Mouse (Mus musculus) embryo, embryonic 10 days (tissue): ENCODE results near the gene Dnajb11.

Experiments
- DNase-seq: peaks from one replicate; pipeline ENCODE4 v3.0.0-alpha.2; 2015; ENCODE audit warnings: low spot score

The Dnajb11 gene

DNA sequence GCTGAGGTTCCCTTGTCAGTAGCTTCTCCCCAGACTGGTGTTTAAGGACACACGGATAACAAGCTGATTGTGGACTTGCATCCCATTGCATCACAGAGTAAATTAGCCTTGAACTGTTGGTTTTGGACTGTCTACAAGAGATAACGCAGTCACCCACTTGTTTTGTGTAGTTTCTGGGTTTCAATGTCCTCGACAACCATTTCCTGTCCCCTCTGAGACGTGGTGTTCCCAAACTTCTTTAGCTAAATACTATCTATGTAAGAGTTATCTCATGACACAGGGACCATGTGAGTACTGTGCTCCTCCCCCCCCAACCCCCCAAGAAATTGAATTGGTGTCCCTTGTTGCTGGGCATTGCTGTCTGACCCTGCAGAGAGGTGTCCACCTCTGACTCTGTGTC lies 23.8 kb downstream of the Dnajb11 start:
- no peak for DNase-seq

DNA sequence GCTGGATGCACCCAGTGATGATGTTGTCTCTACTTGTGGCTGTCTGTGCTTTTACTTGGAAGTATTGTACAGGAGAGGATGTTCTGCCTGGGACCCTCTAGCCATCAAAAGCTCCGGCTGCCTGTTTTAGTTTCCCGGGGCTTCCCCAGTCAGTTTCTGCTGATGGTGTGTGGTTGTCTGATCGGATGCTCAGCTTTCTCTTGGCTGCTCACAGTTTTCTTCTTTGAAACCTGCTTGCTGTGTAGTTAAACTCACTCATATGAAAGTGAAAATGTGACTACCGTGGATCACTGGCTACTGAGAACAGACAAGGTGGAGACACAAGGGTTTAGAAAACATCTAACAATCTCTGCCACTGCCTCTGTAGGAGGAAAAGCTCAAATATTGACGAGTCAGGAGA lies 25.8 kb downstream of the Dnajb11 start:
- no peak for DNase-seq

DNA sequence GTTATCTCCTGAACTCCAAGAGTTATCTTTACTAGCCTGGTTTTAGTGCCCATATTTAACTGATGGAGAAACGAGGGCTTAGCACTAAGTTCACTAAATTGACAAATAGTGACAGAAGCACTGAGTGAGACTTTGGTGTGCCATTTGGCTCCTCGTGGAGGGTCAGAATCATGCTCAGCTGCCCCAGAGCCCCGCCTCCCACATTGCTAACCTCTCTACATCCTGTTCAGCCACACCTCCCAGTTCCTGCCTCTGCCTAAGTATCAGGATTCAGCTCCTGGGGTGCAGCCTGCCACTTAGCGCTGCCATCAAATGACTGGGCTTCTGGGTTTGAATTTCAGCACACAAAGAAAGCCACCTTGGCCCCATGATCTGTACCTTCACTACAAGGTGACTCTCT lies 27.7 kb downstream of the Dnajb11 start:
- peak; percentile 11 for DNase-seq

DNA sequence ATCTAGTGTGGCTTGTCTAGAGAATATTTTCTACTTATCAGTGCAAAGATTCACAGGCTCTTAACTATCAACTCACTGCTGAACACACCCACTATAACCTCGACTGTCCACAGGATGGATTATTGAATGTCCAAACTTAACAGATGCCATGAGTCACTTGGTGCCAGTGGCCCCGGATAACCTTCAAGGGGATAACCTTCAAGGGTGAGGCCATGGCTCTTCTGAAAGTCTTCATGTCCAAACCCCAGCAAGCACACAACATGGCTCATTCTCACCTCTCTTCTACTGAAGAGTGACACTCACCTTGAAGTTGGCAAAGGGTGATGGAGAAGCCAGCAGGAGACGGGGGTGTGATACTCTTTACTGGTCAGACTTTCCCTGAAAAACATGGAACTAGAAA lies 29.1 kb downstream of the Dnajb11 start:
- DNase-seq: no peak

DNA sequence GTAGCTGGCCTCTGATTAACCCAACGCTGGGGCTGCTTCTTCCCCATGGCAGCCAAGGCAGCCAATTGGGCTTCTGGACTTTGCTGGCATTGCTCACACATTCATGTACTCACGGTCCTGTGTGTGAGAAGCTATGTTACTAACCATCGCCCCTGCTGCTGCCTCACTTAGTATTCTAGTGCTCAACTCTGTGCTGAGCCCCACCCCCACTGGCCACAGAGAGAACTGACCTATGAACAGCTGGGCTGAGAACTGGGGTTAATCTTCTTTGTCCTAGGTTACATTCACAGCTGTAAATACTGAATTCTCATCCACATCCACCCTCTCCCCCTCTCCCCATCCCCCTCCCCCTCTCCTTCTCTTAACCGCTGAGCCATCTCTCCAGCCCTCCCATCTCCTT lies 31.2 kb downstream of the Dnajb11 start:
- DNase-seq: peak; percentile 12

DNA sequence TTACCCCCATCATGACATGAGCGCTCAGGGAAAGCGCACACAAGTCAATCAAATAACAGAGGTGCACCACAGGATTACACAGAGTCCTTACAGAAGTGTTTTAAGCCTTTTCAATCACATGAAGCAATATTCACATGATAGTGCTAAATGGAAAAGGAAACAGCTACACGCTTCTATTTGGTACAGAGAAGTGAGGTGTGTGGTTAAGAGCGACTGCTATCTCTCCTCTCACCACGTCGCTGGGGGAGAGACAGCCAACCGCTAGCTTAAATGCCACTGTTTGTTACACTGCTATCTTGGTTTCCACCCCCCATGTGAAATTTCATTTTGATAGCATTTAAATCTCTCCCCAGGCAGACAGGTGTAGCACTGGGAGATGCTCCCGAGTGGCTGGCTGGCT lies 32.1 kb downstream of the Dnajb11 start:
- no peak for DNase-seq

DNA sequence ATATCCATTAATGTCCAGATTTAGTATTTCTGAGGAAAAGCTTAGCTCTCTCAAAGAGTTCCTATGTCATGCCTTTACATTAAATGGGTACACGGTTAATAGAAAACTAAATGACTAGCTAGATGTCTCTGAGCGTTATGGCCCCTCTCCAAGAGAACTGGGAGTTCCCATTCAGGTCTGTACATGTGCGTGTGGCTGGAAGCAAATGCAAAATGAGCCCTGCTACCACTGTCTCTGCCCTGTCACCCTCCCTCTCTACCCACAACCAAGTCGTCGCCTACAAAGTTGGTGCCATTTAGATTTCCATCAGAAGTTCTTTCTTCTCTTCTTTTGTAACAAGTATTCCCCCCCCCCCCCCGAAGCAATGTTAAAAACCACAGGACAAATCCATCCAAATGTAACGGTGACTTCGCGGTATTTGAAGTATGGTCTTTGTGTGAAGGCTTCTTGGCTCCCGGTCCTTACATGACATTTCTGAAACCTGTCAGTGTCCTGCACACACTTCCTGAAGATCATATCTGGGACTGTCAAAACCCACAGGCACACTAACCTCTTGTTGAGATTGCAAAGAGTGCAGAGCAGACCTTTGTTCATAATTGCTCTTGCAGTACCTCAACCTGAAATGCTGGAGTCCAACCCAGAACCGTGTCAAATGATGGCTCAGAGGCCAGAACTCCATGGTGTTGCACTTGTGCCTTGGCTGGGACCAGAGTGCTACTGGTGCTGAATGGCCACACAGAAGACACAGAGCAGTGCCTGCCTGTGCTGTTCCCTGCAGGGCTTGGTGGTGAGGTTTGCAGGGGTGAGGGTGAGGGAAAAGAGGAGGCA lies 33.3 kb downstream of the Dnajb11 start, which contains the start of gene Ahsg:
Gene Ahsg, plus strand, starts transcription at position 595 of the 828 bp plus-strand sequence.
- no peak for DNase-seq

DNA sequence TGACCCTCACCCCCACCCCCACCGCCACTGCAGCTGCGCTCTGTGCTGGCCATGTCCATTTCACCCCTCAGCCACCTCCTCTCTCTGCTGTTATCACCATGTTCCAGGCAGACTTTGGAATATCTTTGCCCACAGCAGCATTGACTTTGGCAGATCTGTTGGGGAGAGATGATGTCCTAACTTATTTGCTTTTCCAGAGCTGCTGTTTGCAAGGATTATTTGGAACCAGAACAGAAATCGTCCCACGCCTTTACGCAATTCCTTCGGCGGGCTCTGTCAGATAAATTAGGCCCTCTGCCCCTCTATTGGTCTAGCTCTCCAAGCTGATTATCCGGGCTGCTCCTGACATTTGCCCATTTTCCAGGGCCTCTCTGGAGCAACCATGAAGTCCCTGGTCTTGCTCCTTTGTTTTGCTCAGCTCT lies 34.1 kb downstream of the Dnajb11 start:
- no peak for DNase-seq

DNA sequence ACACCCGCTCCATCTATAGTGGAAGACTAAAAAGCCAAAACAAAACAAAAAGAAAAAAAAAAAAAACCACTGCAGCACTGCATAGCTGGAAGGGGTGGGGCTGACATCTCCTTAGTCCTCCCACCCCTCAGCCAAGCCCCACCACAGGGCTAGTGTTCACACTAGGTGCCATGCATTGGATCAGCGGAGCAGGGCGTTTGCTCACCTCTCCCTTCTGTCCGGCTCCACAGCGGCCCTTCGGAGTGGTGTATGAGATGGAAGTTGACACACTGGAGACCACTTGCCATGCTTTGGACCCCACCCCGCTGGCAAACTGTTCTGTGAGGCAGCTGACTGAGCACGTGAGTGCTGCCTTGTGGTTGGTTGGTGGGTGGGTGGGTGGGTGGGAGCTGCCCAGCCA lies 36.5 kb downstream of the Dnajb11 start:
- no peak for DNase-seq

DNA sequence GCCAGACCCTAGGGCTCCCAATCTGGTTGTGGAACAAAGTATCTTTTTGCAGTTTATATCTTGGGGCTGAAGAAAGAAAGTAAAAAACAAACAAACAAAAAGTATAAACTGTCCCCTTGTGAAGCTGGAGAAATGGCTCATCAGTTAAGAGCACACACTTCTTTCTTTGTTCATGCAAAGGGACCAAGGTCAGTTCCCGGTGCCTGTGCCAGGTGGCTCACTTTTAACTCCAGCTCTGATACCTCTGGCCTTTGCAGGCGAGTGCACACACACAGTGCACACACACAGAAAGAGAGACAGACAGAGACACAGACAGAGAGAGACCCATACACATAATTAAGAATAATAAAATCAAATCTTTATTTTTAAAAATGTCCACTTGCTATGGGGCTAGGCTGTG lies 39.0 kb downstream of the Dnajb11 start:
- DNase-seq: no peak

DNA sequence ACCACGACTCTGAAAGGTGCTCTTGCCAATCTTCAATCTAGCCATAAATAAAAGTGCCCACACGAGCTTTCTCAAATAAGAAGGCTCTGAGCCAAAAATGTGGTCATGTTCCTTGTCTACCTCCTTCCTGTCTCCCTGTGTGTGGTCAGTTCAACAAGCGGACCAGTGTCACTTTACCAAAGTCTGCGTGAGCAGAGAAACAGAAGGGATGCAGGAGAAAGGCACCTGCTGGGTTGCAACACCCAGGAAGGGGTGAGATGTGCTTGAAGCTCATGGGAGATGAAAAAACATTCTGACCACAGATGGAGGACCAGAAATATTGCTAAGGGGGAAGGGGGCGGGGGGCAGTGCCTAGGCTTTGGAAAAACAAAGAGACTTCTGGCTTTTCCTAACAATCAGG lies 41.7 kb downstream of the Dnajb11 start:
- no peak for DNase-seq

DNA sequence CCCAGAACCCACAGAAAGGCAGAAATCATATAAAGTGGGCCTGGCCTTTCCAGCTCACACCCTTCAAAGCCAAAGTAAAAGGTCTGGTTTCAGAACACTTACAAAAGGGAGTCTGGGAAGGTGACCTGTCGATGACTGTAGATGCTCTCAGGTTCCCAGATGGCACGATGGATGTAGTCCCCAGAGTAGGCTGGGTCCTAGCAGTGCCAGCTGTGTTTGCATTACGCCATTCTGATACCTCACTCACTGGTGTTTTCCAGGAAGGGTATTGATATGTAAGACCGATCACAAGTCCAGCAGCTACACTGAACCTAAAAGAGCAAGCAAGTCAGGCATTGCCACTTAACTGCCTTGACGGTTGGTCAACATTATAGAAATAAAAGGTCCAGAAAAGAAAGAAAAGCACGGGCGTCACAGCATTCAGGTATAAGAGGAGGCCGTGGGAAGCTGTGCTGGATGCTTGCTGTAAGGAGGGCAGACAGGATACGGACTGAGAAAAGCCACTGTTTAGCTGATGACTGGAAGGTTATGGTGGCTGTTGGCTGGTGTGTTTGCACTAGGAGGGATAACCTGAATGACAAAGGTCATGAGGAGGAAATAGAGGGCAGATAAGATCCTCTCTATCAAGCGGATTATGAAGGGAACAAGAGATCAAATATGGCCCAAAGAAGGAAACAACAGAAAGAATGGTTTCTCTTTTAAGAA lies 42.4 kb downstream of the Dnajb11 start:
- no peak for DNase-seq

DNA sequence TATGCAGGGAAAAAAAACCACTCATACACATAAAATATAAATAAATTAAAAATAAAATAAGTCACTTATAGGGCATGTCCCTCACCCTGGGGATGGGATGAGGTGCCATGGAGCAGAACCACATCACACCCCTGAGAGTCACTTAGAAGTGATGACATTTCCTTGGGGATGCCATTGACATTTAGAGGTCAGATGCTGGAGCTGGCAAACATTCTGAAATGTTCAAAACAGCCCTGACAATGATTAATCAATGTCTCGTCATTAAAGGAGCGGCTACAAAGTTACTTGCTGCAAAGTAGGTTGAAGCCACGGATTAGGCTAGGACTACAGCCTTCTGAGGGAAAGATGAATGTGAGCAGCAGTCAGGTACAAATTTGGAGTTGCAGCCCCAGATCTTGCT lies 43.7 kb downstream of the Dnajb11 start:
- DNase-seq: no peak

DNA sequence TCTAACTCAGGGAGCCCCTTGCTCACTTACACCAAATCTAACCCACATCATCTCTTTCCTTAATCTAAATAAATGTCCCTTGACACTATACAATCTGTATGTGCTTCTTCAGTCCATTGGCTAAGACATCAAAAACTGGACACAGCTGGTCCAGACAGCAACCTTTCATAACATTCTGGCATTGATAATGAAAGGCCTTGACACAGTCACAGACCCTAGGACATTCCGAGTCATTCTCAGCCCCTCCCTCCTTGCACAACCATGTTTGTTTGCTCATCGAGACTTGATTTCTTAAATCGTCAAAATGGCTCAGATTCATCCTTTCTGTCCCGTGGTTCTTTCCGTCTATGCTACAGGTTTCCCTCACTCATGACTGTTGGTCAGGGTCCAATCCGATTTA lies 51.6 kb downstream of the Dnajb11 start:
- DNase-seq: no peak

DNA sequence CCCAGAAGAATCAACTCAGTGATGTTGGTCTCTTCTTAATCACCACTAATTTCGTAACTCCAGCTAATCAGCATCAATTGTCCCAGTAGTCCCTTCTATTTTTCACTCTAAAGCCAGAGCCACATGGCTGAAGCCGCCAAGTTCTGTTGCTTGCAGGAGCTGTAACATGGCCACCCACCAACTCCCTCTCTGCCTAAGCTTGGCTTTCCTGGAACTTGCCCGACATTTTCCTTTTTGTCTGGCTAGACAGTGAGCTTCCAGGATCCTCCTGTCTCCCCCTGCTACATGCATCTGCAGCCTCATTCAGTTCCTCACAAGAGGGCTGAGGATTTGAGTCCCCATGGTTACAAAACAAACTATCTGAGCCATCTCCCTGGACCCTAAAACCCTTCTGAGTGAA lies 54.3 kb downstream of the Dnajb11 start:
- DNase-seq: no peak

DNA sequence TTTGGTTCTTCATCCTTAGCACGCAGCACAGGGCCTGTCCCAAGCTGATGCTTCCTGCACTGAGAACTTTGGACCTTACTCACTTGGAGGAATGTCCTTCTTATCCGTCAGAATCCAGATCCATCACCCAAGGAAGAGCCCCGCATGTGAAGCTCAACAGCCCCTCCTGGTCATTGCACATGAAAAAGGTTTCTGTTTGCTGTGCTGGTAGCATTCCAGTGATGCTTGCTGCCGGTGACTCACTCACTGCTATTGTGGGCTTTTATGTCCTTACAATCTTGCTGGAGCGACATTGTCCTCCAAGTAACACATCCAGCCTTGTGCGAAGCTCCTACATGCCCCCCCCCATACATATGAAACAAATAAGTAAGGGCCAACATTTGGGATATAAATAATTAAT lies 55.2 kb downstream of the Dnajb11 start:
- no peak for DNase-seq

DNA sequence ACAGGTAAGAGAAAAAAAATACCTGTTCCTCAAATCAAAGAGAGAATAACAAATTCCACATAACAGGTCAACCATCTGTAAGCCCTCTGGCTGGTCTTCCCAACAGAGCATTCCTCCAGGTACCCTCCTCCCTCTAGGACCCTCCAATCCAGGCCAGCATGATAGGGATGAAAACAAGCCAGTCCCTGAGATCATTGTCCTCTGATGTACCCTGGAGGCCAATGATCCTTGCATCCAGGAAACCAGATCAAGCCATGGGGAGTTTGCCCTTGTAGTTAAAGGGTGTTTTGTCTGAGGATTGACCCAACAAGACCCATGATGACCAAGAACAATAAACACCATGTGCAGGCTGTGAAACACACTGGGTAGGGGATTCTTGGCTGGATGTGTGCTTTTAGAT lies 56.6 kb downstream of the Dnajb11 start:
- no peak for DNase-seq

DNA sequence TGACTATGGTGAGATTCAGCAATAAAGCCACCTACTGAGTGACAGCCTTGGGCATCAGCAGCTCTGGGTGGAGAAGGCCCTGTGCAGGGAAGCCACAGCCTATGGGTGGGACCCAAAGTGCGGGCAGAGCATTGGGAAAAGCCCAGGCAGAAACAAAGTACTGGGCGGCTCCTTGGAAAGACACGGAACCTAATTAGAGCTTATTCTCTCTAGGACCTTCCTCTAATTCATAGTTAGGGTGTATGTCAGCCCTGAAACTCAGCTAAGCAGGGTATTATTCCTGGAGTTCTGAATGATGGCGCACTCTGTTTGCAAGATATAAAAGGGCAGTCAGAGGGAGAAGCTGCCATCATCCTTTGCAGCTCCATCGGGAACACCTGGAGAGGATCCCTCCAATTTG lies 60.4 kb downstream of the Dnajb11 start, which contains the start of gene Fetub:
Gene Fetub, plus strand, starts transcription at position 301 of the 400 bp plus-strand sequence.
- no peak for DNase-seq

DNA sequence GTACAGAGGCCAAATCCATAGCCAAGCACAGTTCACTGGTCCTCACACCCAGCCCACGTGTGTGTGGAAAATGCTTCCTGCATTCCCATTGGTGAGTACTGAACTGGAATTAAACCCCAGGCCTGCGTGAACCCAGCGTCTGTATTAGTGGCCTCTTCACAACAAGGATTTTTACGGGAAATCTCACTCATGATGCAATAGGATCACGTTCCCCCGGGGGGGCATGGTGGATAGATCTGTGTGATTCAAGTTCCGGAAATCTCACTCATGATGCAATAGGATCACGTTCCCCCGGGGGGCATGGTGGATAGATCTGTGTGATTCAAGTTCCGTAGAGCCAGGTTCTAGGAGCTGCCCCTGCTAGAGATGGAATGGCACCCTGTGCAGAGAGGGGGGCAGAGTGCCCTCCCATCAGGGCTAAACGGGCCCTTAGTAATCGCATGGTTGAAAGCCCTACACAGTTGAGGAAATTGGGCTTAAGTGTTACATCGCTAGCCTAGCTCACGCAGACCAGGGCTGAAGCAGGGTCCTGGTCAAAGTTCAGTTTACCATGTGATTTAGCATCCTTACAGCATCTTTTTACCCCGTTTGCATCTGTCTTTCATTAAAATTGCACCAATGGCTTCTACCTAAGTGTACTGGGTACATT lies 61.1 kb downstream of the Dnajb11 start:
- peak; percentile 26 for DNase-seq

DNA sequence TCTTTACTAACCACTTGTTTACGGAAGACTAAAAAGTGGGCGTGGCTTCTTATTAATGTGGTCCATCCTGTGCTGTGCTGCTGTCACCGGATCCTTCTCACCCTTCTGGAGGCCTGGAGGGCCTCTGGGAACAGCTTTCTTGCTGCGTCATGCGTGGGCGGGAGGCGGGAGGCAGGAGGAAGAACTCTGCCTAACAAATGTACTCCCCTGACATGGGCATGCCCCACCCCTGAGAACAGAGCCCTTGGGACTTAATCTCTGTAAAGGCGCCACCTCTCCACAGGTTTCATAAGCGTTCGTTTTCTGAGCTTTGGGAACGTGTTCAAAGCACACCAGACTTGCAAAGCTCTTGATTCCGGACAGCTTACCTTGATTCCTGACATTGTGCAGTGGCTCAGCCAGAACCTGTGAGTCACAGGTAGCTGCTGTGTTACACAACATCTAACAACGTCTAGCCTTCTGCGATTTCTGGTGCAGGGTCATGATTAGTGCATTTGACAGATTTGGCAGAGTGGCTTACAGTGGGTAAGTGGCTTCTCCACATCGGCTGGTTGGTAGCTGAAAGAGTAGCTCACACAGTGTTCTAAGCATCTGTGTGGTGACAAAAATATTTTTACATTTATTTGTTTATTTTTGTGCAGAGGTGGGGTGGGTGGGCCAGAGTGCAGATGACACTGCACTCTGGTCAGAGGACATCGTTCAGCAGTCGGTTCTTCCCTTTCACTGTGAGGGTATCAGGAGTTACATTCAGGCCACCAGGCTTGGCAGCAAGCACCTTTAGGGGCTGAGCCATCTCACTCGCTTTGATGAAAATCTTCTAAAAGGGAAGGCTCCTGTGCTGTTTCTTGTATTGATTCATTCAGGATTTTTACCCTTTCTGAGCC lies 62.6 kb downstream of the Dnajb11 start:
- DNase-seq: peak; percentile 25

DNA sequence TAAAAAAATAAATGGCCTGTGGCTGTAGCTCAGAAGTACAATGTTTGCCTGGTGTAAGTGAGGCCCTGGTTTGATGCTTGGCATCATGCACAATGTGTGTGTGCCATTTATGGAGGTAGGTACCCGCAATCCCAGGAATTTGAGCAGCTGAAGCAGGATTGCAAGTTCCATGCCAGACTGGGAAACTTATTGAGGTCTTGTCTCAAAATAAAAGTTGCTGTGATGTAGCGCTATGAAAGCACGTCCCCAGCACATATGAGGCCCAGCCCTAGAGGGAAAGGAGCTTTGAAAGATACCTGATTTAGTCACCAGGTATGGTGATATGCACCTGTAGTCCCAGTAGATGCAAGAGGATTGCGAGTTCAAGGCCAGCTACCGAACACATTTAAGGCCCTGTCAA lies 64.1 kb downstream of the Dnajb11 start:
- no peak for DNase-seq

DNA sequence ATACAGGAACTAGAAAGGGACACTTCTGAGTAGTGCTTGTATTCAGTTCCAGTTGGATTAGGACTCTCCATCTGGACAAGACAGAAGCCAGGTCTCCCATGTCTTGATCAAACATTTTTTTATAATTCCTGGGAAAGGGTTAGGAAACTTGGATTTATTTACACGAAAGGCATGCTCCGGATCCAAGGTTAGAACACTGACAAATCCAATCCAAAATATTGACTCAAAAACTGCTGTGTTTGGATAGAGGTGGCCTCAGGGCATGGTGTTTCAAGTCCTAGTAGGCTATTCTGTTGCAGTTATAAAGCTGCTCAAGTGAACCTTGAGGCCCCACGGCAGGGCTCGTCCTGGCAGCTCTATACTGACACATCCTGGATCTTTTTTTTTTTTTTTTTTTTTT lies 64.8 kb downstream of the Dnajb11 start:
- no peak for DNase-seq
